Comparison of ENCODE assay signal across 14 mouse cellular contexts in genomic region chr11:45524720-45525119, GRCm38 (mm10).
DNase-seq lines count a peak whose midpoint lies in the region; ATAC-seq lines count a peak whose summit lies in the region.
"Had no signal": no experiment of that assay in that cellular context is flagged by ENCODE, and none has a peak within 500 bp of the region (broad histone marks: within the 10 kb centered on the region; RNA-seq: fewer than 3 reads in every experiment).

No protein-coding gene starts in this region.

- no peaks in the 10 kb centered on the region for H3K9me3 ChIP-seq in neural tube, embryonic 12.5 days
- H3K9me3 ChIP-seq in limb, embryonic 12.5 days = peaks cover 3% of the 10 kb centered on the region; the same call in 1 of the 2 replicates
- H3K9me3 ChIP-seq: lung, embryonic 15.5 days had no signal

- 40% methylated on average over 6 of the region's 6 CpGs for WGBS in neural tube, embryonic 12.5 days
- 36% methylated on average over 6 of the region's 6 CpGs for WGBS in limb, embryonic 12.5 days

- peak; percentile 21; the same call in 1 of the 2 replicates for ATAC-seq in neural tube, embryonic 12.5 days (ENCODE audit: low FRiP score, low read depth)
- ATAC-seq in limb, embryonic 12.5 days (ENCODE audit: insufficient number of reproducible peaks, insufficient read depth, low FRiP score, low TSS enrichment, low read depth) = 0 out of 2 replicates have a peak, but pooled peaks have one; percentile 10

- H3K27me3 ChIP-seq in neural tube, embryonic 12.5 days (replicated peaks) = no peaks in the 10 kb centered on the region
- H3K27me3 ChIP-seq in limb, embryonic 12.5 days = no peaks in the 10 kb centered on the region
- H3K27me3 ChIP-seq: lung, embryonic 15.5 days had no signal

- H3K36me3 ChIP-seq in neural tube, embryonic 12.5 days = no peaks in the 10 kb centered on the region
- H3K36me3 ChIP-seq in limb, embryonic 12.5 days = no peaks in the 10 kb centered on the region
- H3K36me3 ChIP-seq: lung, embryonic 15.5 days had no signal

- H3K4me2 ChIP-seq in neural tube, embryonic 12.5 days (replicated peaks) = no peak overlapping the region
- H3K4me2 ChIP-seq in limb, embryonic 12.5 days = no peak overlapping the region
- H3K4me2 ChIP-seq: lung, embryonic 15.5 days had no signal

- no peak overlapping the region for H3K4me3 ChIP-seq in neural tube, embryonic 12.5 days
- H3K4me3 ChIP-seq in limb, embryonic 12.5 days (replicated peaks) = no peak overlapping the region
- H3K4me3 ChIP-seq: layer of hippocampus, adult 2 months; lung, embryonic 15.5 days had no signal

- DNase-seq in heart, adult 11 months = peak; percentile 81
- no peak for DNase-seq in heart, adult 8-10 months (ENCODE audit: low spot score)
- no peak for DNase-seq in neural tube, embryonic 10.5 days (ENCODE audit: extremely low spot score, low spot score)
- no peak for DNase-seq in kidney, adult 8-10 months
- DNase-seq in urinary bladder, postnatal 36 days (ENCODE audit: low spot score in 2 of 2) = no peak
- no peak for DNase-seq in yolk sac, embryonic 10.5 days (ENCODE audit: low spot score)
- DNase-seq: heart, adult 18-20 months; heart, postnatal 14 days; kidney, adult 9 months had no signal

- 0 out of 2 replicates have a peak, but pooled peaks cover 8% of the 10 kb centered on the region for H3K4me1 ChIP-seq in neural tube, embryonic 12.5 days
- peaks cover 19% of the 10 kb centered on the region for H3K4me1 ChIP-seq in limb, embryonic 12.5 days (replicated peaks)
- H3K4me1 ChIP-seq: lung, embryonic 15.5 days had no signal

- no peak overlapping the region for H3K9ac ChIP-seq in neural tube, embryonic 12.5 days
- no peak overlapping the region for H3K9ac ChIP-seq in limb, embryonic 12.5 days (replicated peaks)
- H3K9ac ChIP-seq: lung, embryonic 15.5 days had no signal

- peak overlapping the region; percentile 32; the same call in 1 of the 2 replicates for H3K27ac ChIP-seq in neural tube, embryonic 12.5 days
- peak overlapping the region; percentile 78 for H3K27ac ChIP-seq in limb, embryonic 12.5 days
- H3K27ac ChIP-seq: layer of hippocampus, adult 2 months; lung, embryonic 15.5 days; stomach, postnatal 0 days had no signal
